Mouse (Mus musculus) brain, embryonic 14.5 days (tissue): ENCODE results near the gene Nckipsd.
A peak's percentile ranks its signal among the peaks of the same experiment; 100 is the strongest.

Experiments used
- CTCF ChIP-seq: fragments of 200-500 bp; IDR thresholded peaks from 2 replicates; pipeline ENCODE4 v1.5.1; 2012; ENCODE audit warnings: inconsistent platforms, mild to moderate bottlenecking, moderate library complexity, borderline replicate concordance; ENCODE audit not compliant: insufficient read depth, insufficient read length; ENCODE audit errors: extremely low read depth
- POLR2A ChIP-seq: fragments of 200-500 bp; IDR thresholded peaks from 2 replicates; pipeline ENCODE4 v1.6.1; 2012; ENCODE audit warnings: mild to moderate bottlenecking, inconsistent platforms, borderline replicate concordance; ENCODE audit not compliant: poor library complexity, insufficient read depth, insufficient read length, severe bottlenecking; ENCODE audit errors: extremely low read depth

DNA sequence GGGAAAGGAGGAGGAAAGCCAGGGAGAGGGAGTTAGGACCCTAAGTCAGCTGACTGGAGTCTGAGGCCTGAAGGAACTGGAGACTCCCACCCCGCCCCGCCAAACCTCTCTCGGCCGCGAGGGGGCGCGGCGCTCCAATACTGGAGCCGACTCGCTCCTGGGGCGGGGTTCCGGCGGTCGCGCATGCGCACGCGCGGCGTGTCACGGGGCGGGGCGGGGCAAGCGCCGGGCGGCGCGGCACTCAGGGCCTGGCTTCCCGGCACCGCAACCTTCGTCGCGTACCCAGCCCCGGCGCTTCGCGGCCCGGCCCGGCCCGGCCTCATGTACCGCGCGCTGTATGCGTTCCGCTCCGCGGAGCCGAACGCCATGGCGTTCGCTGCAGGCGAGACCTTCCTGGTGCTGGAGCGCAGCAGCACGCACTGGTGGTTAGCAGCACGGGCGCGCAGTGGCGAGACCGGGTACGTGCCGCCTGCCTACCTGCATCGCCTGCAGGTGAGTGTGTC is at the start of gene Nckipsd:
- TF ChIP-seq POLR2A (peak; percentile 79; the same call in 1 of the 2 replicates), CTCF (peak; percentile 91)
